Mouse (Mus musculus): ENCODE measurements at regions not wholly inside any gene's neighbourhood (a gene's known extent, or its start where the extent isn't known, plus 50 kb on each side); places are given as distances from the start of the nearest gene placed in this dataset.
A peak's percentile ranks its signal among the peaks of the same experiment; 100 is the strongest.
"Not testable (repeated sequence)": the region's sequence is repeated elsewhere in the genome, so short reads cannot be mapped to it uniquely, and the experiment has no call there.

DNA sequence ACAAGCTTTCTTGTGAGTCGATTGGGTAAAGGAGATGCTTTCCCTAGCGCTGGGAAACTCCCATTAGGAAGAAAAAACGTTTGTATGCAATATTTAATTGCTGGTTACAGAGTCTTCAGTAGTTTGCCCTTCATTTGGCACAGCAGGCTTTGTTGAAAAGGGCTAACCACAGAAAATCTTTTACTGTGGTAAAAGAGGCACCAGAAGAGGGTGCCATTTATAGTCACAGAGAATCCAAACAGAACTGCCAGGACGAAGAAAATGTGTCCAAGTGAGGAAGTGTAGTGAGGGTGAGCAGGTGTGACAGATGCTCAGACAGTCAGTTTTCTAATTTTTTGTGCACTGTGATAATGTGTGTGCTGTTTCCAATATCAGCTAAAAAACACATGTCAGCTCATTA lies 744.4 kb downstream of the Kcna4 start:
- H3K27ac ChIP-seq, result no peak overlapping the region
- no peak overlapping the region for H3K4me3 ChIP-seq
- TF ChIP-seq CTCF (IDR thresholded peaks at IDR 0.05), result no peak; the same call in none of the 2 replicates
- intact Hi-C loops (cut with DNase I), result loop anchor here (5.0 kb wide), 3 partner anchors 252 to 1642 kb away; no protein-coding TSS in a partner anchor
- DNase-seq (ENCODE audit: extremely low spot score in 1 of 2, low spot score in 2 of 2), result no peak

DNA sequence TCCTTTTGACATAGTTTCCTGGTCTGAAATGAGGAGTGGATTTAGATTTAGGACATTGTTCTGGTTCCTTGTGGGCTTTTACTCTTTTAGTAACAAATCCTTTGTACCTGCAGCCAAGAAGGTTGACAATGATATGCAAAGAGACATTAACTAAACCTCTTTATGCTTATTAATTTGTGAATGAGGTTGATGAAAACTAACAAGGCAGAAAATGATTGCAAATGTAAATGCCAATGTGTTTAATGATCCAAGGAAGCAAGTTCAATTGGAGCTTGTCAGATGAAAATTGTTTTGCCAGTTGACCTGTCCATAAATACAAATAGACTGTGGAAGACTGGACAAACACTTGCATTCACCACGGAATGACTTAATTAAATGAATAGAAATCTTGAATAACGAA lies 751.6 kb downstream of the Kcna4 start:
- Histone ChIP-seq H3K27ac (no peak overlapping the region), H3K4me3 (no peak overlapping the region)
- TF ChIP-seq CTCF (IDR thresholded peaks at IDR 0.05), result no peak
- no peak for DNase-seq (ENCODE audit: extremely low spot score in 1 of 2, low spot score in 2 of 2)
- intact Hi-C loops (cut with DNase I), result no loop called here

DNA sequence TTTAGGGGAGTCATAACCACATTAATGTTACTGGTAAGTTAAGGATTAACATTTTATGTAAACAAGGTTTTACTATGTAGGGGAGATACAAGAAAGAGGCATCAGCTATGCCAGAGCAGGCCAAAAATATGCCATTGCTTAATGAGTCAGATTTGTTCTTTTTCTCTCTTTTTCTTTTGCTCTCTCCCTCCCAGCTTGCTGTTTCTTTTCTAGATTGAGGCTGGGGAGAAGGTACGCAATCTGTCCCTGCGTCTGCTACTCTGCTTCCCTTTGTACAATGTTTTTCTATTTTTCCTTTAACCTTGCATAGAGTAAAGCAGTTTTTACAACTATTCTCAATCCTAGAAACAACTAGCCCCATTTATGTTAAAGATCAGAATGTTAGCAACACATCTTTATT lies 754.4 kb downstream of the Kcna4 start:
- DNase-seq (ENCODE audit: extremely low spot score in 1 of 2, low spot score in 2 of 2), result no peak
- intact Hi-C loops (cut with DNase I), result no loop called here
- no peak overlapping the region for H3K27ac ChIP-seq
- TF ChIP-seq CTCF (IDR thresholded peaks at IDR 0.05), result no peak
- no peak overlapping the region for H3K4me3 ChIP-seq

DNA sequence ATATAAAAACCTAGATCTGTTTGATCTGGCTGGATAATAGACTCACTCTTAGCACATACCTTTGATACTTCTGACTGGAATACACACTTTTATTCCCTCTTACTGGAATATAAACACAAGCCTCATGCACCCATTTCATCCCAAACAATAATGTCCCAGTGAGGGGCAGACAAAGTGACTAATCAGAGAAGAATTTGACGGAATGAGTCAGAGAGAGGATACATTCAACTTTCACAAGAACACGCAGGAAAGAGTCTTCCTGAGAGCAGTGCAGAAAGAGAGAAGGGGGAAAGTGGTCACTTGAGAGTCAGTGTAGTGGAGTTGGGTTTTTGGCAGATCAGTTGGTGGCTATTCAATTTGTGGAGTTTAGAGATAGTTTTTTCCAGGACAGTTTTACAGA lies 755.6 kb downstream of the Kcna4 start:
- TF ChIP-seq CTCF (IDR thresholded peaks at IDR 0.05), result no peak
- H3K4me3 ChIP-seq, result no peak overlapping the region
- no peak for DNase-seq (ENCODE audit: extremely low spot score in 1 of 2, low spot score in 2 of 2)
- intact Hi-C loops (cut with DNase I), result no loop called here
- no peak overlapping the region for H3K27ac ChIP-seq

DNA sequence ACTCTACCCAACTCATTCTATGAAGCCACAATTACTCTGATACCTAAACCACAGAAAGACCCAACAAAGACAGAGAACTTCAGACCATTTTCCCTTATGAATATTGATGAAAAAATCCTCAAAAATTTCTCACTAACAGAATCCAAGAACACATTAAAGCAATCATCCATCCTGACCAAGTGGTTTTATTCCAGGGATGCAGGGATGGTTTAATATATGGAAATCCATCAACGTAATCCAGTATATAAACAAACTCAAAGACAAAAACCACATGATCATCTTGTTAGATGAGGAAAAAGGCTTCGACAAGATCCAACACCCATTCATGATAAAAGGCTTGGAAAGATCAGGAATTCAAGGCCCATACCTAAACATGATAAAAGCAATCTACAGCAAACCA lies 772.3 kb downstream of the Kcna4 start:
- DNase-seq (ENCODE audit: extremely low spot score in 1 of 2, low spot score in 2 of 2); H3K27ac ChIP-seq; intact Hi-C loops (cut with DNase I); H3K4me3 ChIP-seq: not testable (repeated sequence)

DNA sequence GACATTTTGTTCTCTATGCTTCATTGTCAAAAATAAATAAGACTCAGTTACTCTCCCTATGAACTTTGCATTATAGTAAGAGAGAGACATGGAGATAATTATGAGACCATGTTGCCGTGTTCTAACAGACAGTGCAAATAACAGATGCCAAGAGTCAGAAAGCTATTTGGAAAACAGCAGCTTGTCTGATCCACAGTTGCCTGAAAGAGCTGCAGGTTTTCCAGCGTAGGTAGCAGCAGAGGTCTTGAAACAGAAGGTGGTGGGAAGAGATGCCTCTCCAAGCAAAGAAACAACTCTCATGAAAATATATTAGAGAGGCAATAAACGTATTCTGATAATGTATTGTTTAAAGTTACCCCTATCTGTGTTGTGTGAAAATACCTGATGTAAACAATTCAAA lies 793.5 kb downstream of the Kcna4 start:
- no peak overlapping the region for H3K27ac ChIP-seq
- intact Hi-C loops (cut with DNase I), result no loop called here

DNA sequence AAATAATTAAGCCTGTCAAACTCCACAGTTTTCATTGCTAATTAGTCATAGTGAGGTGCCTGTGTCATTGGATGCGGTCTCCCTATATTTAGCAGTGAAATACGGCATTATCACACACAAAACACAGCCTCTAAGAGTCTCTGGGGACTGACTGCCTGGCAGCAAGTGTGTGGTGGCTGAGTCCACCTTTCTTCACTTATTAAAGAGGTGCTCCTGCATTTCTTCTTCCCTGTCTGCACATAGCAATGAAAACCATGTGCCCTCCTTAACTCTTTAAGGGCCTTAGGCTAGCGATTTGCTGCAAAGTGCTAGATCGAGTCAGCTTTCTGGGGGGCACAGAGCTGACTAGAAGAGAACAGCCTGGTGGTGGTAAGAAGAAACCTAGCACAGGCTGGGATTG lies 799.8 kb downstream of the Kcna4 start:
- intact Hi-C loops (cut with DNase I), result no loop called here
- Histone ChIP-seq H3K27ac (no peak overlapping the region), H3K4me3 (no peak overlapping the region)
- no peak for TF ChIP-seq CTCF (IDR thresholded peaks at IDR 0.05)
- DNase-seq (ENCODE audit: extremely low spot score in 1 of 2, low spot score in 2 of 2), result no peak

More for the DNA sequence above, 793.5 kb downstream of the Kcna4 start:
- no peak for TF ChIP-seq CTCF (IDR thresholded peaks at IDR 0.05)
- no peak overlapping the region for H3K4me3 ChIP-seq
- no peak for DNase-seq (ENCODE audit: extremely low spot score in 1 of 2, low spot score in 2 of 2)

DNA sequence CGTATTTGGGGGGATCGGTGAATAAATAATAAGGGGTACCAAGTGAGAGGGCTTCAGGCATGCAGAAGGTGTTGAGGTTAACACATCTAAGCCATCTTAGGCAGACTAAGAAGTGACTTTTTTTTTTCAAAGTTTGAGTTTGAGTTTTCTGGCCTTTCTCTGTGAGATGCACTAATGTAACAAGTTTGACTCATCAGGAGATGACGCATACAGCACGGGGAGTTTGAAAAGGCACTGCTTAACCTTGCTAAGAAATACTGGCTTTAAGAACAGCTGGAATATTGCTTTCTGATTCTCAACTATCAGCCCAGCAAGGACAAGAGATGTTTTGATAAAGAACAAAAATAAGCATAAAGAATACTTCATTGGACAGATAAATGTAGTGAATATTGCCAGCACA lies 806.6 kb downstream of the Kcna4 start:
- TF ChIP-seq CTCF (IDR thresholded peaks at IDR 0.05), result no peak
- no peak for DNase-seq (ENCODE audit: extremely low spot score in 1 of 2, low spot score in 2 of 2)
- Histone ChIP-seq H3K4me3 (no peak overlapping the region), H3K27ac (no peak overlapping the region)
- intact Hi-C loops (cut with DNase I), result no loop called here

DNA sequence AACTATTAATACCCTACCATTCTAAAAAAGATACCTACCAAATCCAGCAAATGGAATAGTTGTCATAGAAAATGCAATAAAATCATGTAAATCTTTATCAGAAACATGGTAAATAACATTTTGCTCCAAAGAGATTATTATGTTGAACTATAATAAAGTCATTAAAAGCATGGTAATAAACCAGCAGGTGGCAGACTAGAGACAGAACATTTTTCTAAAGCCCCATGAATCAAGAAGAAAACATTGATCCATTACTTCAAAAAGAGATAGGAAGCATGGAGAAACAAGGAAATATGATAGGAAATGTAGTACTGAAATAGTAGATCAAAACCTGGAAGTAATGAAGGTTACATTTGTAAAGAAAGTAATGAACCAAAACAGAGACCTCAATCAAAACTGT lies 819.7 kb downstream of the Kcna4 start:
- peak; percentile 53 for TF ChIP-seq CTCF (IDR thresholded peaks at IDR 0.05)
- no peak for DNase-seq (ENCODE audit: extremely low spot score in 1 of 2, low spot score in 2 of 2)
- no peak overlapping the region for H3K4me3 ChIP-seq
- no peak overlapping the region for H3K27ac ChIP-seq
- intact Hi-C loops (cut with DNase I), result loop anchor here (10.0 kb wide), 1 partner anchor 1585 kb away; no protein-coding TSS in a partner anchor

DNA sequence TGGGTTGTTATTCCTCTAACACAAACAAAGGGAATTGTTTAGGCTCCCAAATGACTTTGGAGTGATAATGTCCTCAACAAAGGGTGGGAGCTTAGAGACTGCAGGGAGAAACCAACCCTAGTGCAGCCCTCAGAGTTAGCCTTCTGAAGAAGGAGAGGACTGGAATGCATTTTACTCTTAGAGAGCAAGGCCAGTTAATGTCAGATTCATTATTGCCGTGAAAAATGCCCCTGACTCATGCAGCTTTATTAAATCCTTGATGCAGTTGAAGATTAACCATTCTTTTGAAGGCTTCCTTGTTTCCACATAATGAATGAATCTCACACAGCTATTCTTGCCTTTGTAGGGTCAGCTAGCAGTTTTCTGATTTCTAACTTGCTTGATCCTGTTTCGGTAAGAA lies 855.3 kb downstream of the Kcna4 start:
- TF ChIP-seq CTCF (IDR thresholded peaks at IDR 0.05), result no peak
- no peak overlapping the region for H3K27ac ChIP-seq
- no peak for DNase-seq (ENCODE audit: extremely low spot score in 1 of 2, low spot score in 2 of 2)
- intact Hi-C loops (cut with DNase I), result no loop called here
- no peak overlapping the region for H3K4me3 ChIP-seq

DNA sequence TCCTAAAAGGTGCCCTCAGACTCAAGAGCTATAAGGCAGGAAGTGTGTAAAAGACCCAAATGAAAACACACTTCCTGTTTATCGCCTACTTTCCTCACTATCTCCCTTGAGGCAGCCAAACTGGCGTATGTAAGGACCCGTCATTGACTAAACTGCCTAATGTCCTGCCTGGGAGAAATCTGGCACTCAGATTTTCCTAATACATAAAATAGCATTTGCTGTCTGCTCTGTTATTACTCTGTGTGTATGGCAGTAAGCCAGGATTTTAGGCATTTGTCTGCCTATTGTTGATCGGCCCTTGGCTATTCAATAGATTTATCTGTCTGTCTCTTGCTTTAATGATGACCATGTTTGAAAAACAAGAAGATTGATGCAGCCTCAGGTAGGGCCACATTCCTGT lies 857.8 kb downstream of the Kcna4 start:
- no peak for TF ChIP-seq CTCF (IDR thresholded peaks at IDR 0.05)
- DNase-seq (ENCODE audit: extremely low spot score in 1 of 2, low spot score in 2 of 2), result no peak
- intact Hi-C loops (cut with DNase I), result no loop called here
- Histone ChIP-seq H3K27ac (no peak overlapping the region), H3K4me3 (no peak overlapping the region)

DNA sequence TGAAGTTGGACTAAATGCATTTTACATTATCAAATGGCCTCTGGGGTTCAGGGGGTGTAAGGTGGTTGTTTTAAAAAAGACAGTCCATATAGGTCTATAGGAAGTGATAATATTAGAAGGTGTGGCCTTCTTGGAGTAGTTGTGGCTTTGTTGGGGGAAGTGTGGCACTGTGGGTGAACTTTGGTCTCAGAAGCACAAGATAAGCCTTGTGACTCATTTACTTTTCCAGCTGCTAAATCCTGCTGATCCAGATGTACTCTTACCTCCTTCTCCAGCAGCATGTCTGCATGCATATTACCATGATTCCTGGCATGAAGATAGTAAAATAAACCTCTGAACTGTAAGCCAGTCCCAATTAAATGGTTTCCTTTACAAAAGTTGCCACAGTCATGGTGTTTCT lies 865.8 kb downstream of the Kcna4 start:
- intact Hi-C loops (cut with DNase I), result no loop called here
- TF ChIP-seq CTCF (IDR thresholded peaks at IDR 0.05), result no peak
- Histone ChIP-seq H3K4me3 (no peak overlapping the region), H3K27ac (no peak overlapping the region)
- DNase-seq (ENCODE audit: extremely low spot score in 1 of 2, low spot score in 2 of 2), result no peak

DNA sequence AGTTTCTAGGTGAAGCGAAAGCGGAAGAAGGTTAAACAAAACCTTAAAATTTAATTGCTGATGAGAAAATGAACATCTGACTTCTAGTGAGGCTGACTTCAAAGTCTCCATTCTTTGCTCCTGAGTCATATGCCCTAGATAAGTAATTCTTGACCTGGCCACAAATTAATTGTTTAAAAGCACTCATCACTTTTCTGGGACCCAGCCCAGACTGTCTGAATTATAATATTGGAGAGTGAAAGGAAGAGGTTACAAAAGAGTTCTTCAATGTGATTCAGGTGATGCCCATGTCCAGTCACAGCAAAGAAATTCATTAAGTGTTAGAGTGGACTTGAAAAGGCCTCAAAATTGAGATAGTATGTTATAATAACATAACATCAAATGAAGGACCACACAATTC lies 867.3 kb downstream of the Kcna4 start:
- intact Hi-C loops (cut with DNase I), result no loop called here
- no peak for TF ChIP-seq CTCF (IDR thresholded peaks at IDR 0.05)
- DNase-seq (ENCODE audit: extremely low spot score in 1 of 2, low spot score in 2 of 2), result no peak
- Histone ChIP-seq H3K4me3 (no peak overlapping the region), H3K27ac (no peak overlapping the region)

DNA sequence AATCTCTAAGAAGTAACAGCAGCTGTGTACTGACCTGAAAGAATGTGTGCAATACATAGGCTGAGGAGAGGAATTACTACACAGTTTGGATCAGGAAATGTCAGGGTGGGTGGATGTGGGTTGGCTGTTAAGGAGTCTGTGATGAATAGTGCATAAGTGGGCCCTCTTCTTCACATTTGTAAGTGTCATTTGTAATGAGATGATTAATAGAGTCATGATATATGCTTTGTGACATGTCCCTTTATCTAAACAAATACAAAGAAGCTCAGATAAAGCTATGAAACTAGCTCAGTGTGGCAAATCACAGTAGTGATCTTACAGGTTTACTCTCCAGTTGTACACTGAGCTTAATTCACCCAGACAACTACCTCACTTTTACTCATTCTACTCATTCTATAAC lies 867.9 kb downstream of the Kcna4 start:
- no peak for TF ChIP-seq CTCF (IDR thresholded peaks at IDR 0.05)
- Histone ChIP-seq H3K27ac (no peak overlapping the region), H3K4me3 (no peak overlapping the region)
- intact Hi-C loops (cut with DNase I), result no loop called here
- DNase-seq (ENCODE audit: extremely low spot score in 1 of 2, low spot score in 2 of 2), result no peak
